Mouse (Mus musculus): ENCODE data around the gene Gm3558. TPM values are rescaled to one million over a fixed set of nuclear protein-coding genes. Genes with fewer than 3 reads are reported as not detected.
"Not testable (repeated sequence)": the region's sequence is repeated elsewhere in the genome, so short reads cannot be mapped to it uniquely, and the experiment has no call there.

The Gm3558 gene
- not detected in 2 replicates for polyA plus RNA-seq (2015; fragmentation: Nextera tagmentation; extraction: Ambion mirVana)

DNA sequence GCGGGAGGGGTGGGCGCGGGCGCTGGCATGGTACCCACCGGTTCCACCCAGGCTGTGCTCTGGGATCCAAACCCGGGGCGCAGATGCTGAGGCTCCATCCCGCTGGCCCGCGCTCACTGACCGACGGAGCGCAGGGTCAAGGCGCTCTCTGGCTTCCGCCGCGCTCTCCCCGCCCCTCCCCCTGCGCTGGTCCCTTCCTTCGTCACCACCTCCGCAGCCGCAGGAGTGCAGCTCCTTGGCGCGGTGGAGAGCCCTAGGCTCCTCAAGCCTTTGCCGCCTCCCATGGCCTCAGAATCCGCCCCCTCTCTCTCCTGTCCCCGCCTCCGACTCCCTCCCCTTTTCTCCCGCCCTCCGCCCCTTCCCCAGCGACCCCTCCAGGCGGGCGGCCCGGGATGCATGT lies at the start of gene Gm3558:
TSS of gene Gm3558 (minus strand) at position 185 of the 400 bp plus-strand sequence.
- not testable (repeated sequence) for DNase-seq (ENCODE audit: low spot score)

DNA sequence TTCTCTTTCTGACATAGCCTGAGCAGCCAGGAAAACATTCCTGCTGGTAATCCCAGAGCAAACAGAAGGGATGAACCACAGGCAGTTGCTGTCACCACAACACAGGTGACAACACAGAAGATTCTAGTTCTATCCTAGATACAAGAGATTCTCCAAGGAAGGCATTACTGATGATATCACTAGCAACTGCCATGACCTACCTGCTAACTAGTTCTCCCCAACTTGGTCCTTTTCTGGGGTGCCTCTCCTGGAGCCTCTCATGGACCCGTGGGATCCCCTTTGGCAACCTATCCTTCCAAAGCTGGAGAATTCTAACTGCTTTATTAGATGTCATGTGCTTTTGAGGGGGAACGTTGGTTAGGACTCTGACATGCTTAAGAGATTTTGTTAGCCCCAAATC lies 27.1 kb upstream of the Gm3558 start, which contains the start of gene Gm10338:
TSS of gene Gm10338 (minus strand) at position 101 of the 400 bp plus-strand sequence.
- DNase-seq (ENCODE audit: low spot score), result not testable (repeated sequence)

DNA sequence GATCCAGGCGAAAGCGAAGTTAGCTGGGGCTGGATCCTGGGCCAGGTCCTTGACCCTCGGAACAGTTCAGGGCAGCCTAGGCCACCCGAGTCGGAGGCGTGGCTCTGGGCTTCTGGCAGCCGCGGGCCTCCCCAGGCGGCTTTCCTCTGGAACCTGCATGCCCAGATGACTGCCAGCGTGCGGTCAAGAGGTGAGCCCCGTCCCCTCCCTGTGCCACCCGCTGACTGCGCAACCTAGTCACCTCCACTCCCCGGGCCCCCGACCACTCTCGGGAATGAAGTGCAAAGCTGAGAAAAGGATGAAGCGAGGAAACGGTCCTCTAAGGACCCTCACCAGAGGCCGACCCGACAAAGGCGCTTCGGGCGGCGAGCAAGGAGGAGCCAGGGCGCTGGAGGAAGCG lies 476 bp downstream of the Gm3558 start:
- DNase-seq (ENCODE audit: low spot score), result not testable (repeated sequence)

DNA sequence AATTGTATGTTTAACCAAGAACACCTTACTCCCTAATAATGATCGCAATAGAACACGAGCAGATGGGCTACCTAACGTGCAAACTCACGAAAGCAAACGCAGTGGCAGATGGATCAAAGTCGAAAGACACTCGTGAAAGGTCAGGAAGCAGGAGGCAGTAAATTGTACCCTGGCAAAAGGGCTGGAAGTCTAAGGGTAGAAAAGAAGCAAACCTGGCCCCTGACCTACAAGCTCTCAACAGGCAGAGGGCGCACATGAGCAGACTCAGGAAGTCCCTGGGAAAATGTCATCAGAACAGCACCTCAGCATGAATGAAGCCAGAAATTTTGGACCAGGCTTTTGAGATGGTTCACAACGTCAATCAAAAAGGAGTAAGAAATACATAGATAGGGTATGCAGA lies 1.1 kb downstream of the Gm3558 start:
- not testable (repeated sequence) for DNase-seq (ENCODE audit: low spot score)

Other genes with a start within 250 kb of the Gm3558 start
- 0.29 TPM in 1 of 2 replicates, not detected in the other for gene Gm5797, start 236.2 kb downstream of the Gm3558 start, polyA plus RNA-seq (2015; fragmentation: Nextera tagmentation; extraction: Ambion mirVana)
- gene Gm8374, start 203.4 kb downstream of the Gm3558 start, polyA plus RNA-seq (2015; fragmentation: Nextera tagmentation; extraction: Ambion mirVana), result not detected in 2 replicates
- not detected in 2 replicates for gene Gm3755, start 117.6 kb downstream of the Gm3558 start, polyA plus RNA-seq (2015; fragmentation: Nextera tagmentation; extraction: Ambion mirVana)
- gene Gm3752, start 84.8 kb downstream of the Gm3558 start, polyA plus RNA-seq (2015; fragmentation: Nextera tagmentation; extraction: Ambion mirVana), result 0.10 and 0.32 TPM in 2 replicates
- 0.23 TPM in 1 of 2 replicates, not detected in the other for gene Gm10338, start 27.0 kb upstream of the Gm3558 start, polyA plus RNA-seq (2015; fragmentation: Nextera tagmentation; extraction: Ambion mirVana)
- gene Gm10128, start 75.4 kb upstream of the Gm3558 start, polyA plus RNA-seq (2015; fragmentation: Nextera tagmentation; extraction: Ambion mirVana), result not detected in 2 replicates
- not detected in 2 replicates for gene Gm26661, start 223.0 kb upstream of the Gm3558 start, polyA plus RNA-seq (2015; fragmentation: Nextera tagmentation; extraction: Ambion mirVana)
- 8.0 and 8.2 TPM in 2 replicates for gene Flnb, start 249.4 kb upstream of the Gm3558 start, polyA plus RNA-seq (2015; fragmentation: Nextera tagmentation; extraction: Ambion mirVana)